Mouse (Mus musculus): ENCODE results near the gene Tspan15.

Gene Tspan15

DNA sequence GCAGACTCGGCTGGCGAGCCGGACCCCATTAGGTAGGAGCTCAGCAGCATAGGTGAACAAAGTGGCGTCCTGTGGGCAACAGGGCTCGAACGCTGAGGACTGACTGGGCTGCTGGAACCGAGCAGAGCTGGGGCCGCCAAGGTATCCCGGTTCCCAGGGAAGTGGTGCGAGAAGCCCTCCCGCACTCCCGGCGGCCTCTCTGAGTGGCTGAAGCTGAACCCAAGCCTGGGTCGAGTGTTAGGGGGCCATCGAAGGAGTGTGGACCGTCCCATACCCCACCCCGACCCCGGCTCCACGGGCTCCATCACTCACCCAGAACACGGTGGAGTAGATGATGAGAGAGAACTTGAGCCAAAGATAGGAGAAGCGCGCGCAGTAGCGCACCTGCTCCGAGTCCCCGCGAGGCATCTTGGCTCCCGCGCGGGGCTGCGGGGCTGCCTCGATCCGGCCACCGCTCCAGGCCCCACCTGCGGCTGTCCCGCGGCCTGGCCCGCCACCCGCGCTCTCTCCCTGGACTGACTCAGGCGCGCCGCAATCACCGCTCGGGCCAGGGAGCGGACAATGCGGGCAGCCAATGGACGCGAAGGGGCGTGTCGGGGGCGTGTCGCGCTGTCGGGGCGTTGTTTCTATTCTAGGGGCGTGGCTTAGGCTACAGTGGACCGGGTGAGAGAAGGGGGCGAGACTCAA is at the start of gene Tspan15:
TSS of gene Tspan15 (minus strand) at position 544 of the 687 bp plus-strand sequence.
- DNase-seq (ENCODE audit: low read depth, low spot score), result peak; percentile 95

DNA sequence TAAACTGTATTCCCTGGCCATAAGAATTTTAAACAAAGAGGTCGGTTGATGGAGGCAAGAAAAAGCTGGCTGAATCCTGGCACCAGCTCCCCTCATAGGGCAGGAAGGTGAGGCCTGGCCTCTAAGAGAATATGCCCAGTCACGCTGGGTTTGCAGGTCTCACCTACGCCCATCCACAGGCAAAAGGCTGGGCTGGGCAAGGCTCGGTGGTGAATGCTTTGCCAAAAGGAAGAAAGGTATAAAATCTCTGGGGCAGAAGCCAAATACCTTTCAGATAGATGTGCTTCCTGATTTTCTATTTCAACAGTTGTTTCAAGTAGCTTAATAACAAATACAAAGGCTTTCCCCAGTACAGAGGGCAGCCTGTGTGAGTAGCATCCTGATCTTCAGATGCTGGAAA is 48.6 kb upstream of the Tspan15 start:
- DNase-seq (ENCODE audit: low read depth, low spot score), result no peak

DNA sequence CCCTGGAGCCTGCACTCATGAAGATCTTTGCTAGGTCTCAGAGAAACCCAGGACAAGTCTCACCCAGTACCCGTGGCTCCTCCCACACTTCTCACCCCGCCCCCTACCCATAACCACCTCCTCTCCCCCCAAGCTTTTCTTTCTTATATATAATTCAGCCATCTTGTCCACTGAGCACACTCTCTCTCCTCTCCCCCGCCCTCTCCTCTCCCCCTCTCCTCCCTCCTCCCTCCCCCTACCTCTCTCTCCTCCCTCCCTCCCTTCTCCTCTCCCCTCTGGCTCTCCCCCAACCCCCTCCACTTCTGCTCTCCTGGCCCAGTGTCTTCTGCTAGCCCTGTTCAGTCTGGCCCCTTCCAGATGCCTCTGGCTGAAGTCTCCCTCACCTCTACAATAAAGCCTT is 48.0 kb upstream of the Tspan15 start:
- peak; percentile 78 for DNase-seq (ENCODE audit: low read depth, low spot score)

DNA sequence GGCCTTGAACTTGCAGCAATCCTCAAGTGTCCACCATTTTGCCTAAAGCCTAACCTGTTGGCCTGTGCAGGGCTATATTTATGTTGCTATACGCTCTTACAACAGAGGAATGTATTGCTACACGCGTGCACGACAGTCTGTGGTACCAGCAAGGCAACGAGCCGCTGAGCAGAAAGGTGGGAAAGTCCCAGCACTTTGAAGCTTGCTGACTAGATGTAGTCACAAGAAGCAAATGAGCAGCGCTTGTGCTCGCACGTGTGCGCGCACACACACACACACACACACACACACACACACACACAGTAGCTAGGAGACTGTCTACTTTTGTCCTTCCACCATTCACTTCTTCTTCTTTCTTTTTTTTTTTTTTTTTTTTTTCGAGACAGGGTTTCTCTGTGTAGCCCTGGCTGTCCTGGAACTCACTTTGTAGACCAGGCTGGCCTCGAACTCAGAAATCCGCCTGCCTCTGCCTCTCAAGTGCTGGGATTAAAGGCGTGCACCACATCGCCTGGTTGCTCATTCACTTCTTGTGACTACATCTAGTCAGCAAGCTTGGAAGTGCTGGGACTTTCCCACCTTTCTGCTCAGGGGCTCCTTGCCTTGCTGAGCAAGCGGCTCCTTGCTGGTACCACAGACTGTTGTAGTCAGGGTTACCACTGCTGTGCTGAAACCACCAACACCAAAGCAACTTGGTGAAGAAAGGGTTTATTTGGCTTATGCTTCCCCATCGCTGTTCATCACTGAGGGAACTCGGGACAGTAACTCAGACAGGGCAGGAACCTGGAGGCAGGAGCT is 46.6 kb upstream of the Tspan15 start:
- no peak for DNase-seq (ENCODE audit: low read depth, low spot score)

DNA sequence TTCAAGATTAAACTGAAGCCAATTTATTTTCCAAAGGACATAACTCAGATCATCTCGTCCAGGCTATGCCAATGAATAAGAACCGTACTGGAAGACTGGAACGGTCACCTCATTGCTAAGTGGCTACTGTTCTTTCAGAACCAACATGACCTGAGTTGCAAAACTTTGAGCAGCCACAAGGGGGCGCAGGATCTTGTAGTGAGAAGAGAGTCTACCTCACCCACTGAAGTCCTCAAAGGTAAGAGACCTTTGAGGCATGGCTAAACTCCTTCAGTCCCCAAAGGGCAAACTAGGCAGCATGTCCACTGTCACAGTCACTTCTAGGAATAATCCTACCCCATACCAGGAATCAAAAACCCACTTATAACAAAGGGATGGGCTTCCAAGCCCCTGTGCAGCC is 44.2 kb upstream of the Tspan15 start:
- DNase-seq (ENCODE audit: low read depth, low spot score), result peak; percentile 85

DNA sequence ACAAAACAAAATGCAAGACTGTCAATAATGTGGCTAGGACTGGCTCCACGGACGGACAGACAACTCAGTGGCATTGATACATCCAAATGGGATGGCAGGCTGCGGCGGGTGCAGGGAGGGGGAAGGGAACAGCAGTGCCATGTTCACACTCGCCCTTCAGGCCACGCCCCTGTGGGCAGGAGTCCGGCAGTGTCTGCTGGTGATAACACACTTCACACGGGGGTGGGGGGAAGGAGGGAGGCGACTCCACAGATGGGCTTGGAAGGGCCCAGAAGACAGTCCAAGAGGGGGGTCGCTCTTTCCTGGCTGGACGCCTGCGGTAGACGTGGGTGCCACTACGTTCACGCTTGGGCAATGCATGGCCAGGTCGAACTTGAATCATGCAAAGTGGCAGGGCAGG is 38.2 kb upstream of the Tspan15 start:
- no peak for DNase-seq (ENCODE audit: low read depth, low spot score)

DNA sequence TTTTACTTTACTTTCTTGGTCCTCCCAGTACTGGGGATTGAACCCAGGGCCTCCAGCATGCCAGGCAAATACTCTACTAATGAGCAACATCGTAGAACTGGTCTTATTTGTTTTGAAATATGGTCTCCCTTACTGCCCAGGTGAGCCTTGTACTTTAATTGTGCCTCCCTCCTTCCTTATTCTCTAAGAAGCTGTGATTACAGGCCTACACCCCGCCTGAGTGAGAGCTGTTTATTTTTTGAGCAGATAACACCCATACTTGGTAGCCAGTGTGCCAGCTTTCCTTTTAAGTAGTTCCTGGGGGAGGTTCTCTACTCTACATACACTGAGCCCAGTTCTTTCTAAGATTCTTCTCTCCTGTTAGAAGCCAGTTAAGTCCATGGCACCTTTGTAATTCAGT is 33.2 kb upstream of the Tspan15 start:
- no peak for DNase-seq (ENCODE audit: low read depth, low spot score)

DNA sequence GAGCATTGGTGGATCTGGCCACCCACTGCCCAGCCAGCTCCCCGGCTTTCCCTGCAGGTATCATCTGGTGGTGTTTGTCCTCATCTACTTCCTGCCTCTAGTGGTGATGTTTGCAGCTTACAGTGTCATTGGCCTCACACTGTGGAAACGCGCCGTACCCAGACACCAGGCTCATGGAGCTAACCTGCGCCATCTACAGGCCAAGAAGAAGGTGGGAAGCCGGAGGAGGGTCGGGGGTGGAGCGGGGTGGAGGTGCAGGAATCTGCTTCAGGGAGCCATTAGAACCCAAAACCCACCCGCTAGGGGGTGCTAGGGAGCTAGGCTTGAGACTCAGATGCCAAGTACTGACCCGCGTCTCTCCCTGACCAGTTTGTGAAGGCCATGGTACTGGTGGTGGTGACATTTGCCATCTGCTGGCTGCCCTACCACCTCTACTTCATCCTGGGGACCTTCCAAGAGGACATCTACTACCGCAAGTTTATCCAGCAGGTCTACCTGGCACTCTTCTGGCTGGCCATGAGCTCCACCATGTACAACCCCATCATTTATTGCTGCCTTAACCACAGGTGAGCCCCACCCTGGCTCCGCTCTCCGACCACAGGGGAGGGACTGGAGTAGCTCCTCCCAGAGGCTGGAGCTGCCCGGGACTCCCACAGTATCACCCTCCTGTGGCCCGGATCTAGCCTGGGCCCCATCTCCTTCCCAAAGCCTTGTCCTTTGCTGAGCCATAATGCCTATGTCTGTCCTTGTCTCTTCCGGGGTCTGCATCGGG is 30.2 kb upstream of the Tspan15 start:
- DNase-seq (ENCODE audit: low read depth, low spot score), result peak; percentile 98

DNA sequence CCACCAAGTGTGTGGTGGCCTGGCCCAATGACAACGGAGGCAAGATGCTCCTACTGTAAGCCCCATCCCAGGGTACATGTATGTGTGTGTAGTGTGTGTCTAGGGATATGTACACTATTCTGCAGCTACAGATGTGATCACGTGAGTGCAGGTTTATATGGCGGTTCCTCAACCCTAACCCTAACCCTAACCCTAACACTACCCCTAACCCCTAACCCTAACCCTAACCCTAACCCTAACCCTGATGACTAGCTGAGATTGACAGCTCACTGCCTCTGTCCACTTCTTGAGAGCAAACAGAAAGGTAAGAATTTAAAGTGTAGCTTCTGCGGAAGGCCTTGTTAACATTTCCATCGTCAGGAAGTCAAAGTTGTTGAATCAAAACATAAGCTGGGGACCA is 27.2 kb upstream of the Tspan15 start:
- DNase-seq (ENCODE audit: low read depth, low spot score), result no peak

DNA sequence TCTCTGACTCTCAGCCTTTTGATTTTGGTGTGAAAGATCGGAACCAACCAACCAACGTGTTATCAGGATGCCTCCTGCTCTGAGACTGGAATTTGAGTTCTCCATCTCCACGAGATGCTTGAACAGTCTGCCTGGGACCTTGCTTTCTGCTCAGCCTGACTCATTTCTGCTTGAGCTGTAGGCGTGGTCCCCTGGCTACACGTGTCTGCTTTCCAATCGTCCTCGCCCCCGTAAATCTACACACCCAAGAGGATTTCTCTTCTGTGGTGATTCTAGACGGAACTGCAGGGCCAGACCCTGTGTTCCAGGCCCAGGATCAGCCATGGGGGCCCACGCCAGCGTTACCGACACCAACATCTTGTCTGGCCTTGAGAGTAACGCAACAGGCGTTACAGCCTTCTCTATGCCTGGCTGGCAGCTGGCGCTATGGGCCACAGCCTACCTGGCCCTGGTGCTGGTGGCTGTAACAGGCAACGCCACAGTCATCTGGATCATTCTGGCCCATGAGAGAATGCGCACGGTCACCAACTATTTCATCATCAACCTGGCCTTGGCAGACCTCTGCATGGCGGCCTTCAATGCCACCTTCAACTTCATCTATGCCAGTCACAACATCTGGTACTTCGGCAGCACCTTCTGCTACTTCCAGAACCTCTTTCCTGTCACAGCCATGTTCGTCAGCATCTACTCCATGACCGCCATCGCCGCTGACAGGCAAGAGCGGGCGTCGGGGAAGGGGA is 21.6 kb upstream of the Tspan15 start:
- no peak for DNase-seq (ENCODE audit: low read depth, low spot score)

DNA sequence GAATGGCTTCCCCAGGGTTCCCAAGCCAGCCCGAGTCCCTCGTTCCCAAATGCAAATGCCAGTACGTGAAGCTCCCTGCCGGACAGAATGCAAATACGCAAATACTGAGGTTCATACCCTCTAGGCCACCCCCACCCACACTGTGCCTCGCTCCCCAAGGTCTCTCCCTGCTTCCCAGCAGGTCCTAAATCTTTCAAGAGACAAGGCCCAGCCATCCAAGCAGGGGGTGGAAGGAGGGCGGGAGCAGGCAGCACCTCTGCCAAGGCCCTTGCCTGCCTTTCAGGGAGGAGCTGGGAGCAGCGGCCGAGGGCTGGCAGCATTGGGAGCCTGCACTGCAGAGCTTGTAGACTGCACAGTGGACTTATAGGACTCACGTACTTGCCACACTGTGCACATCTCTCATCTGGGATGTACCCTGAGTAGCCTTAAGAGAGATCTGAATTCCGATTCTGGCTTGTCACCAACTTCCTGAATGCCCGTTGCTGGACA is 21.0 kb upstream of the Tspan15 start, which contains the start of gene Tacr2:
TSS of gene Tacr2 (plus strand) at position 439 of the 489 bp plus-strand sequence.
- peak; percentile 26 for DNase-seq (ENCODE audit: low read depth, low spot score)

DNA sequence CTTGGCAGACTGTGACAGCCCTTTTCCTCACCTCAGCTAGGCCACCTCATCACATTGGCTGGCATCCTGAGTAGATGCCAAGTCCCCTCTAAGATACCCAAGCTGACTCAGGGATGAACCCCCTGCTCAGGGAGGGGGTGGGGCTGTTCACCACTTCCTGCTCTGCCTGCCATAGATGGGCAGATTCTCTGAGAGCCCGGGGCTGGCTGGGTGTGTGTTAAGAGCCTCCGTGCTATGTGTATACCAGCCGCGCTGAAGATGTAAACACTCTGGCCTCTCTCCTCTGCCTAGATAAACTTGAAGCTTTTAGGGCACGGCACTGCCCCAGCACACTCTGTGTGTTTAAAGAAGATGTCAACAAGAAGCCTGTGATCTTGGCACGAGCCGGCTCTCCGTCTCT is 16.8 kb upstream of the Tspan15 start:
- DNase-seq (ENCODE audit: low read depth, low spot score), result no peak

DNA sequence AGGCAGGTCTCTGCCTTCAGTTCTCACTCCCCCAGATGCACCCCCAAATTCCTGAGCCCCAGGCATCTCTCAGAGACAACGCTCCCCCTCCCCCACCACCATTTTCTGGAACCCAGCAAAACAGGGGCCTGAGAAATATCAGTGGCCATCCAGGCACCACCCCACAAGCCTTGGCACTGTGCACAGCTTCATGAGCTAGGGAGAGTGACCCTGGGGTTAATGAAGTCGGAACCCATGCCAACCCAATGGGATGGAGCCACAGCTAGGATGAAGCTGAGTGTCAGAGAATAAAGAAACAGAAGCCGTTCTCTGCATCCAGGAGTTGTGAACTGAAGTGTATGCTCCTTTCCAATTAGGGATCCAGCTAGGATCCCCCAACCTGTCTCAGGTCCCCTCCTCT is 16.1 kb upstream of the Tspan15 start:
- DNase-seq (ENCODE audit: low read depth, low spot score), result no peak

DNA sequence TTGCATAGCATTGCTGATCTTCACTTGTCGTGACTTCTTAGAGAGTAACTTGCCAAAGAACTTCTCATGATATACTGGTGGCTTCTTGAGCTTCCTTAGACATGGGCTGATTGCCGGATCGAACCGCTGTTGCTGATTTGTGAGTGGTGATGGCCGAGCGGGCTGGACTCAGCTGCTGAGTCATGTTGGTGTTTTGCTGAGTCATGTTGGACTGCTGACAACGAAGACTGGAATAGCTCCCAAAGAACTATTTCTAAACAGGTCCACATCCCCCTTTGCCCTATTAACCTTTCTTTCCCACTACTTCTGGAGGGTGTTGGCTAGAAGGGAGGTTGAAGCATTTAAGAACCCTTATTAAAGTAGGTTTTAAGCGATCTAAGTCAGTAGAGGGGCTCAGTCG is 13.0 kb upstream of the Tspan15 start:
- peak; percentile 31 for DNase-seq (ENCODE audit: low read depth, low spot score)

DNA sequence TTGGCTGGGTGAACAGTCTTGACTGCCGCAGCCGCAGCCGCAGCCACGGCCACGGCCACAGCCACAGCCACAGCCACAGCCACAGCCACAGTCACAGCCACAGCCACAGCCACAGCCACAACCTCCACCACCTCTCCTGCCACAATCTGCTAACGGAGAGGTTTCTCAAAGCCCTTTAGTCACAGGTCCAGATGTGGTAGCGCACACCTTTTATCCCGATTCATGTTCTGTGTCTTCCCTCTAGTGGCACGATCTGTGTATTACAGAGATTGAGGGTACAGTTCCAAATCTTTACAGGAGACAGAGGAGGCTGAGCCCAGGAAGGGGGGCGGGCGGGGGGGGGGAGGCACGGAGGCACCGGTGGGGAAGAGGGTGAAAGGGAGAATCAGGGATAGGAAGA is 11.8 kb upstream of the Tspan15 start:
- peak; percentile 88 for DNase-seq (ENCODE audit: low read depth, low spot score)

DNA sequence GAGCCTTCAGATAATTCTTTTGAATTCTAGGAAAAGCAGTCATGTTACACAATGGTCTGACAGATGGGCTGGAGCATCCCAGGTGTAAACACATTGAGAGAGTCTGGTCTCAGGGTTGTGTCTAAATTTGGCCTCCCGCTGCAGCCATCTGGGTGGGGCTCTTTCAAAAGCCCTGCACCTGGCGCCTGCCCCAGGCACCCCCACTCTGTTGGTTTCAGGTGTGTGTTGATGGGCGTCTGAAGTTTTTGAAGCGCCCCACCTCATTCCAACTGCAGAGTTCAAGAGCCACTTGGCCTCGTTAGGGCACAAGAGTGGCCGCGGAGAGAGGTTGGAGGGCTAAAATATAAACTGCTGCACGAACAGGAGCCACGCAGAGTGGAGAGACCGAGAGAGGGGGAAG is 11.3 kb upstream of the Tspan15 start:
- DNase-seq (ENCODE audit: low read depth, low spot score), result no peak

DNA sequence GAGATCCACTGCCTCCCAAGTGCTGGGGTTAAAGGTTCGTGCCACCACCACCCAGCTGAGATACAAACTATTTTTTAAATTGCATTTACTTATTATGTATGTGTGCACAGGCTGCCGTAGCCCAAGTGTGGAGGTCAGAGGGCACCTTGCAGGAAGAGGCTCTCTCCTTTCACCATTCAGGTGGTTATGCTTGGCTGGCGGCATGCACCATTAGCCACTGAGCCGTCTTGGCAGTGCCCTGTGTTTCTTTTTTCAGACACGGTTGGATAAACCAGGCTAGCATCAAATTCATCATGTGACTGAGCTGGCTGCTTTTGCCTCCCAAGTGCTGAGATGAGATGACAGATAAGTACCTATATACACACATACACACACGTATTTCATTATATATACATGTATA is 8.2 kb upstream of the Tspan15 start:
- no peak for DNase-seq (ENCODE audit: low read depth, low spot score)

DNA sequence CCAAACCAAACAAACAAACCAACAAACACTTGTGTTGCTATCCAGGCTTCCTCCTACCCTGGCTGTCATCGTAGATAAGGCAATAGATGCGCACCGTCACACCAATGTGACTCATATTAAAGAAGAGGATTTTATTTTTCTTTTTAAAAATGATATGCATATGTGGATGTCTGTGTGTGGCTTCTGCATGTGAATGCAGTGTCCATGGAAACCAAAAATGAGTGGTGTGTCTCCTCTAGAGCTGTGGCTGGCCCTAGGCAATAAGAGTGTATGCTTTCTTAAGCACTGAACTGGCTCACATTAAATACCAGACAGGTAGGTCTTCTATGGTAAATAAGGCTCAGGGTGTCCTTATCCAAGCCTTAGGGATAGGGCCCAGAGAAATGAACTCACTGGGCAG is 7.6 kb upstream of the Tspan15 start:
- DNase-seq (ENCODE audit: low read depth, low spot score), result no peak

DNA sequence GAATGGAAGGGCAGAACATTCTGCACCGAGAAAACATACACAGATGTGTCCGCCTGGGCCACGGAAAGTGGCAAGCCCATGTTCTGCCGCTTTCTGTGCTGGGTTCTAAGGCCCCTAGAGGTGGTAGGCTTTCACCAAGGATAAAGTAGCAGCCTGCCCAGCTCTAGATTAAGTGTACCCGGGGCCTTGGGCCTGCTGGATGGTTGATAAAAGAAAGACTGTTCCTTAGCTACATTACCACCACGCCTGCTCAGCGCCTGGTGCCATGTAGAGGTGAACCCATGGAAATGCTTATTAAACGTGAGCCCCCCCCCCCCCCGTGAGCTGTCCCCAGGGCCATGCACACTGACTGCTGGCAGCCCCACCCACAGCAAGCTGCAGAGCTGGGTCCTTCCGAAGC is 6.2 kb upstream of the Tspan15 start:
- no peak for DNase-seq (ENCODE audit: low read depth, low spot score)

DNA sequence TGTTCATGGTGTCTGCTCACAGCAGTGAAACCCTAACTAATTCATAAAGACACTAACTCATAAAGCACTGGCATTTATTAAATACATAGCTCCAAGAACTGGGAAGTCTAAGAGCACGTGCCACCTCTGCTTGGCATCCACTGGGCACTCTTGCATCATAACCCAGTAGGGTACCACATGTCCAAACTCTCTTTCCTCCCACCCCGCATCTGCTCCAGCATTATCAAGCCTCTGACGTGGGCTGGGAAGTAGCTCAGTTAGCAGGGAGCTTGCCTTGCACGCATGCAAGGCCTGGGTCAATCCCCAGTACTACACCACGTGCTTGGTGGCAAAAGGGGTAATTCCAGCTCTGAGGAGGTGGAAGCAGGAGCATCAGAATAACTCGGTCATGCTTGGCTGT is 5.1 kb upstream of the Tspan15 start:
- DNase-seq (ENCODE audit: low read depth, low spot score), result no peak

DNA sequence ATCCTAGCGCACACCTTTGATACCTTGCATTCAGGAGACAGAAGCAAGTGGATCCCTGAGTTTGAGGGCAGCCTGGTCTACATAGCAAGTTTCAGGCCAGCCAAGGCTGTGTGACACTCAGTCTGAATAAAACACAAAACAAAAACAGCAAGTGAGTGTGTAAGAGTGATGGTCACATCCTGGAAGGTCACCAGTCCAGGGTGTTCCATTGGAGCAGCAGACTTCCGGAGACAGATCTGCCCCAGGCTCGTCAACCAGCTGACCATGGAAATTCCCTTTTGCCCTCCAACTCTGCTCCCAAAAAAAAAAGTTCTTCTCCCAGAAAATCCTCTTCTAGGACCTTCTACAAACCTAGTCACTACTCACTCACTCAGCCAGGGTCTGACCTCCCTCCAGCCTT is 760 bp upstream of the Tspan15 start:
- no peak for DNase-seq (ENCODE audit: low read depth, low spot score)

DNA sequence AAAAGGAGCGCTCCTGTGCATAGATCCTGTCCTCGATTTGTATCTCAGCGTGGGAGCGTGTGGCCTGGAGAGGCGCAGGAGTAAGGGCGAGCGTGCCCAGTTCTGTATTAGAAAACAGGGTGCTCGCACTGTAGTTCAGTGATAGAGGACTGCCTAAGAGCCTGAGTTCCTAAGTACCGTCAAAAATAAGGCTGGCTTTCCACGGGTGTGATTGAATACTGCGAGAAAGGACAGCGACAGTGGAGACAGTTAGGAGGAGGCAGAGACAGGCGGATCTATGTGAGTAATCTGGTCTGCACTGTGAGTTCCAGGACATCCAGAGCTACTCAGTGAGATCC is 313 bp upstream of the Tspan15 start:
- DNase-seq (ENCODE audit: low read depth, low spot score), result no peak

Measured in ZHBTc4 (cell line).